Mouse (Mus musculus): ENCODE results near the gene Krba1.

Krba1 gene

DNA sequence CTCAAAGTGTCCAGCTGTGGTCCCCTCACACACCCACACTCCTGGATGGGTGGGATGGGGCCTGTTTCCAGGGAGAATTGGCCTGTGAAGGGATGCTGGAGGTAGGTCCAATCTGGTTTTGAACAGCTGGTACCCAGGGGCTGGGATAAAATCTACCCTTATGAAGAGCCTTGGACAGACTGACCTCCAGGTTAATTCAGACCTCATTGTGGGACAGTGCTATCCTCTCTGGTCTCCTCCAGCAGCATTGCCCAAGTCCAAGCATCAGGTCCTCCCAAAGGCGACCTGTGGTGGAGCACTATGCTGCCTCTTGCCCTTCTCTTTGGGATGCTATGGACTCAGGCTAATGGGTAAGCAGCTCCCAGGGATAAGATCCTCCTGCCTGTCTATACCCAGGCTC, 52.5 kb downstream of the Krba1 start, which contains the start of gene Sspo:
Gene Sspo (plus strand): TSS at position 301 of the 400 bp plus-strand sequence.
- in situ Hi-C loops (cut with MboI, MseI), result no loop called here

GRCm38 (mm10) chr6:48448527-48448926, 53.1 kb downstream of the Krba1 start:
- in situ Hi-C loops (cut with MboI, MseI), result no loop called here

- in situ Hi-C loops (cut with MboI, MseI), result no loop called here
Observed at GRCm38 (mm10) chr6:48452151-48452550, 56.8 kb downstream of the Krba1 start.

DNA sequence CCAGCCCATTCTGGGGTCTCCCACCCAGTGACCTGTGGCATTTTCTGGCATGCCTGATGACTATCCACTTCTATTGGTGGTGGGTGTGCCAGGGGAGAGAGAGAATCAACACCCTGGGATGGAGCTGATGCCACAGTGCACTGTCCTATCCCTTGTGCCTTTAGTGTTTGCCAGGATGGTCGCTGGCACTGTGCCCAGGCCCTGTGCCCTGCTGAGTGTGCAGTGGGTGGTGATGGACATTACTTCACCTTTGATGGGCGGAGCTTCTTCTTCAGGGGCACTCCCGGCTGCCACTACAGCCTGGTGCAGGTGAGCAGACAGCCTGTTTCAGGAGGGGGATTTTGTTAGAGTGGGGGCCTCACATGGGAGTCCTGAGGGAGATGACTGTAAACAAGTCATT, 57.4 kb downstream of the Krba1 start:
- in situ Hi-C loops (cut with MboI, MseI), result no loop called here

GRCm38 (mm10) chr6:48464966-48465679, 69.7 kb downstream of the Krba1 start:
- in situ Hi-C loops (cut with MboI, MseI), result no loop called here

DNA sequence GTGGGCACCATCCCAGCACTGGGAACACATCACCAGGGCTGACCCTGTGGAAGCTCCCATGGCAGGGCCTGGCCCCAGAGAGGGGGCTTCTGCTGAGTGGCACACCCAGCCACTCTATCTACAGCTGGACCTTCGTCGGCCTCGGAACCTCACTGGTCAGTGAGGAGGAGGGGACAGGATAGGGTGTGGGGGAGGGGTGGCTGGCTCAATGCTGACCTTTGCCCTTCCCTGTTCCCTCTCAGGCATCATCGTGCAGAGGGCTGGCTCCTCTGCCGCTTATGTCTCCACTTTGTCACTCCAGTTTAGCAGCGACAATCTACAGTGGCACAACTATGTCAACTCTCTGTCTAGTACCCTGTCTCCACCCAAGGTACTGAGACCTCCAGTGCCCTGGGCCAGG, 71.3 kb downstream of the Krba1 start:
- in situ Hi-C loops (cut with MboI, MseI), result no loop called here

DNA sequence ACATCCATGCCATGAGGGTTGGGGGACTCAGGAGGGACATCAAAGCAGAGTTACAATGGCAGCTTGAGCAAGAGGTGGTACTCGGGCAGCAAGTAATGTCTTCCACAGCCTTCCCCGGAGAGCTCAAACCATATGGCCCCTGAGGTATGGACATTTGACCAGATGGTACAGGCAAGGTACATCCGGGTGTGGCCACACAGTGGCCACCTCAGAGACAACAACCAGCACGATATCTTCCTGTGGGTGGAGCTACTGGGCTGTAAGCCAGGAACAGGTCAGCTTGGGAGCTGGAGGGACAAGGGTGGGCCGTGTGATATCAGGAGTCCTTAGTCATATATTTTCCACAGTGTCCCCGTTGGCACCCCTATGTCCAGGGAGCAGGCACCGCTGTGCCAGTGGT, 72.1 kb downstream of the Krba1 start:
- in situ Hi-C loops (cut with MboI, MseI), result no loop called here

Data from T-helper 17 cell (primary cell).